Mouse (Mus musculus): ENCODE measurements around the gene Rhbdl3.

GRCm38 (mm10) chr11:80301316-80302045, 769 bp downstream of the Rhbdl3 start:
- TF ChIP-seq POLR2A (IDR thresholded peaks at IDR 0.05; ENCODE audit: insufficient read length, low read depth) (no peak), TCF12 (IDR thresholded peaks at IDR 0.05; ENCODE audit: insufficient read depth, poor library complexity, severe bottlenecking) (no peak), MYOD1 (IDR thresholded peaks at IDR 0.05; ENCODE audit: control insufficient read depth in 1 of 3, insufficient read length in 2 of 3, low read depth in 2 of 3) (no peak), POLR2AphosphoS2 (IDR thresholded peaks at IDR 0.05; ENCODE audit: insufficient read length, low read depth) (no peak), E2F4 (IDR thresholded peaks at IDR 0.05; ENCODE audit: insufficient read depth) (no peak), USF1 (IDR thresholded peaks at IDR 0.05; ENCODE audit: low read depth) (no peak), CEBPB (IDR thresholded peaks at IDR 0.05; ENCODE audit: insufficient read depth, poor library complexity, severe bottlenecking) (no peak)

Data from myocyte (in vitro differentiated cells).